In genomic region chr3:135798665-135799064, GRCm38 (mm10) we compare ENCODE assay signal across 18 mouse cellular contexts. TPM values are rescaled to one million over a fixed set of nuclear protein-coding genes. Genes with fewer than 3 reads are reported as not detected.
DNase-seq lines count a peak whose midpoint lies in the region; ATAC-seq and TF ChIP-seq lines count a peak whose summit lies in the region.
"Had no signal": no experiment of that assay in that cellular context is flagged by ENCODE, and none has a peak within 500 bp of the region (broad histone marks: within the 10 kb centered on the region; RNA-seq: fewer than 3 reads in every experiment).

No protein-coding gene starts in this region.

- TF ChIP-seq CTCF in liver, postnatal 0 days (IDR thresholded peaks at IDR 0.05; ENCODE audit: low read depth) = no peak

- H3K9ac ChIP-seq in liver, postnatal 0 days (replicated peaks) = no peak overlapping the region
- H3K9ac ChIP-seq in liver, embryonic 11.5 days (ENCODE audit: low read depth, low read length) = no peak overlapping the region
- H3K9ac ChIP-seq in intestine, embryonic 16.5 days (ENCODE audit: low read depth, low read length) = no peak overlapping the region
- H3K9ac ChIP-seq in forebrain, embryonic 16.5 days (replicated peaks; ENCODE audit: low read depth, low read length) = no peak overlapping the region
- no peak overlapping the region for H3K9ac ChIP-seq in heart, embryonic 12.5 days
- H3K9ac ChIP-seq: embryonic facial prominence, embryonic 13.5 days; hindbrain, embryonic 15.5 days had no signal

- no peaks in the 10 kb centered on the region for H3K9me3 ChIP-seq in liver, postnatal 0 days (ENCODE audit: low read length)
- no peaks in the 10 kb centered on the region for H3K9me3 ChIP-seq in liver, embryonic 11.5 days (ENCODE audit: control insufficient read depth, low read length)
- H3K9me3 ChIP-seq in intestine, embryonic 16.5 days (ENCODE audit: control insufficient read depth, low read length) = no peaks in the 10 kb centered on the region
- no peaks in the 10 kb centered on the region for H3K9me3 ChIP-seq in forebrain, embryonic 16.5 days (ENCODE audit: control insufficient read depth, low read length)
- no peaks in the 10 kb centered on the region for H3K9me3 ChIP-seq in heart, embryonic 12.5 days (replicated peaks)
- H3K9me3 ChIP-seq: embryonic facial prominence, embryonic 13.5 days; G1E; hindbrain, embryonic 15.5 days had no signal

- peak; percentile 9 for DNase-seq in adrenal gland, postnatal 14 days
- no peak for DNase-seq in adrenal gland, adult (ENCODE audit: inconsistent age in 2 of 2, low spot score in 1 of 2)
- DNase-seq in liver, postnatal 0 days = no peak
- DNase-seq in liver, embryonic 11.5 days (ENCODE audit: low spot score) = no peak
- peak; percentile 68 for DNase-seq in 3T3-L1 (ENCODE audit: low read depth, low spot score)
- DNase-seq: cerebellum, adult 8-10 months; gastrocnemius, postnatal 10 days; heart, adult 18-20 months; heart, postnatal 36 days; lung, postnatal 14 days; right cerebral cortex, postnatal 25 days had no signal

- TF ChIP-seq EP300 in liver, postnatal 0 days (IDR thresholded peaks at IDR 0.05; ENCODE audit: low read depth) = no peak

- no peaks in the 10 kb centered on the region for H3K4me1 ChIP-seq in liver, postnatal 0 days (ENCODE audit: insufficient read depth)
- H3K4me1 ChIP-seq in liver, embryonic 11.5 days (replicated peaks; ENCODE audit: control insufficient read depth, insufficient read depth, low read length) = no peaks in the 10 kb centered on the region
- peaks cover 4% of the 10 kb centered on the region; the same call in 1 of the 2 replicates for H3K4me1 ChIP-seq in intestine, embryonic 16.5 days (ENCODE audit: control insufficient read depth, insufficient read depth, low read length)
- H3K4me1 ChIP-seq in forebrain, embryonic 16.5 days (replicated peaks; ENCODE audit: control insufficient read depth, insufficient read depth, low read length) = no peaks in the 10 kb centered on the region
- H3K4me1 ChIP-seq in heart, embryonic 12.5 days (replicated peaks) = no peaks in the 10 kb centered on the region
- H3K4me1 ChIP-seq: embryonic facial prominence, embryonic 13.5 days; hindbrain, embryonic 15.5 days had no signal

- H3K27me3 ChIP-seq in liver, postnatal 0 days (ENCODE audit: insufficient read depth, low read length) = no peaks in the 10 kb centered on the region
- H3K27me3 ChIP-seq in liver, embryonic 11.5 days (replicated peaks; ENCODE audit: control insufficient read depth, insufficient read depth, low read length) = no peaks in the 10 kb centered on the region
- no peaks in the 10 kb centered on the region for H3K27me3 ChIP-seq in intestine, embryonic 16.5 days (replicated peaks; ENCODE audit: control insufficient read depth, insufficient read depth, low read length)
- no peaks in the 10 kb centered on the region for H3K27me3 ChIP-seq in forebrain, embryonic 16.5 days (replicated peaks; ENCODE audit: control insufficient read depth, insufficient read depth, low read length)
- H3K27me3 ChIP-seq in heart, embryonic 12.5 days (replicated peaks) = no peaks in the 10 kb centered on the region
- H3K27me3 ChIP-seq: embryonic facial prominence, embryonic 13.5 days; hindbrain, embryonic 15.5 days had no signal

- ATAC-seq in liver, postnatal 0 days = peak; percentile 65; the same call in 1 of the 2 replicates
- no peak for ATAC-seq in liver, embryonic 11.5 days (replicated peaks; ENCODE audit: low FRiP score)
- peak; percentile 83 for ATAC-seq in intestine, embryonic 16.5 days
- no peak for ATAC-seq in forebrain, embryonic 16.5 days
- ATAC-seq in heart, embryonic 12.5 days (ENCODE audit: insufficient number of reproducible peaks, low FRiP score) = no peak

- no peak overlapping the region for H3K4me3 ChIP-seq in liver, postnatal 0 days (ENCODE audit: low read depth, low read length)
- no peak overlapping the region for H3K4me3 ChIP-seq in liver, embryonic 11.5 days (ENCODE audit: low read depth, low read length)
- H3K4me3 ChIP-seq in intestine, embryonic 16.5 days (ENCODE audit: low read length) = no peak overlapping the region
- H3K4me3 ChIP-seq in forebrain, embryonic 16.5 days (replicated peaks; ENCODE audit: low read length) = no peak overlapping the region
- H3K4me3 ChIP-seq in heart, embryonic 12.5 days = no peak overlapping the region
- H3K4me3 ChIP-seq: embryonic facial prominence, embryonic 13.5 days; hindbrain, embryonic 15.5 days had no signal

- H3K36me3 ChIP-seq in liver, postnatal 0 days (replicated peaks; ENCODE audit: insufficient read depth, low read length) = no peaks in the 10 kb centered on the region
- no peaks in the 10 kb centered on the region for H3K36me3 ChIP-seq in liver, embryonic 11.5 days (ENCODE audit: control insufficient read depth, insufficient read depth, low read length)
- H3K36me3 ChIP-seq in intestine, embryonic 16.5 days (ENCODE audit: control insufficient read depth, insufficient read depth, low read length) = no peaks in the 10 kb centered on the region
- no peaks in the 10 kb centered on the region for H3K36me3 ChIP-seq in forebrain, embryonic 16.5 days (ENCODE audit: control insufficient read depth, insufficient read depth)
- H3K36me3 ChIP-seq in heart, embryonic 12.5 days = no peaks in the 10 kb centered on the region
- H3K36me3 ChIP-seq: embryonic facial prominence, embryonic 13.5 days; G1E; hindbrain, embryonic 15.5 days had no signal

- no peak overlapping the region for H3K4me2 ChIP-seq in liver, postnatal 0 days (ENCODE audit: low read depth, low read length)
- no peak overlapping the region for H3K4me2 ChIP-seq in liver, embryonic 11.5 days
- no peak overlapping the region for H3K4me2 ChIP-seq in intestine, embryonic 16.5 days (ENCODE audit: low read depth, low read length)
- H3K4me2 ChIP-seq in forebrain, embryonic 16.5 days (ENCODE audit: low read length) = no peak overlapping the region
- H3K4me2 ChIP-seq in heart, embryonic 12.5 days = no peak overlapping the region
- H3K4me2 ChIP-seq: embryonic facial prominence, embryonic 13.5 days; hindbrain, embryonic 15.5 days; midbrain, embryonic 11.5 days had no signal

- no peak overlapping the region for H3K27ac ChIP-seq in liver, postnatal 0 days (ENCODE audit: low read depth)
- H3K27ac ChIP-seq in liver, embryonic 11.5 days (ENCODE audit: low read depth, low read length) = no peak overlapping the region
- no peak overlapping the region for H3K27ac ChIP-seq in intestine, embryonic 16.5 days (ENCODE audit: low read length)
- H3K27ac ChIP-seq in forebrain, embryonic 16.5 days (ENCODE audit: low read length) = no peak overlapping the region
- no peak overlapping the region for H3K27ac ChIP-seq in heart, embryonic 12.5 days (ENCODE audit: poor library complexity, severe bottlenecking)
- H3K27ac ChIP-seq: embryonic facial prominence, embryonic 13.5 days; hindbrain, embryonic 15.5 days had no signal

- WGBS in liver, postnatal 0 days (ENCODE audit: insufficient replicate concordance) = 51% methylated on average over 1 of the region's 1 CpGs
- WGBS in liver, embryonic 11.5 days = 69% methylated on average over 1 of the region's 1 CpGs
- WGBS in intestine, embryonic 16.5 days = 24% methylated on average over 1 of the region's 1 CpGs
- 68% methylated on average over 1 of the region's 1 CpGs for WGBS in forebrain, embryonic 16.5 days
- 66% methylated on average over 1 of the region's 1 CpGs for WGBS in heart, embryonic 12.5 days

RNA-seq across cellular contexts. Expression of gene Slc39a8, which starts 26.4 kb away (rescaled TPM):
- 4.8 and 7.1 TPM in 2 replicates for total RNA-seq in adrenal gland, postnatal 14 days (2021)
- polyA plus RNA-seq in liver, postnatal 0 days (2015; fragmentation: Nextera tagmentation; extraction: Ambion mirVana) = 10.5 and 12.2 TPM in 2 replicates
- 106 and 114 TPM in 2 replicates for polyA plus RNA-seq in liver, embryonic 11.5 days (2014; fragmentation: Nextera tagmentation; extraction: Ambion mirVana)
- polyA plus RNA-seq in intestine, embryonic 16.5 days (2015; fragmentation: Nextera tagmentation; extraction: Ambion mirVana) = 22.7 and 32.3 TPM in 2 replicates
- polyA plus RNA-seq in forebrain, embryonic 16.5 days (2015; fragmentation: Nextera tagmentation; extraction: Ambion mirVana) = 8.7 and 11.8 TPM in 2 replicates
- 30.0 and 36.5 TPM in 2 replicates for polyA plus RNA-seq in heart, embryonic 12.5 days (2016; fragmentation: Nextera tagmentation; extraction: Ambion mirVana)

Comparison
In these comparisons a context has a peak if more than half of its experiments do, and no peak if none do; other contexts are left out.
1. DNase-seq: peak in adrenal gland, postnatal 14 days (single experiment) and 3T3-L1 (single experiment); none in adrenal gland, adult (0 of 2), liver, postnatal 0 days (single experiment) and liver, embryonic 11.5 days (single experiment).
2. ATAC-seq: peak in liver, postnatal 0 days (single experiment) and intestine, embryonic 16.5 days (single experiment); none in liver, embryonic 11.5 days (single experiment), forebrain, embryonic 16.5 days (single experiment) and heart, embryonic 12.5 days (single experiment).